Mouse (Mus musculus) B cell, adult 2 months (primary cell): ENCODE measurements around the gene Clec16a.
A peak's percentile ranks its signal among the peaks of the same experiment; 100 is the strongest.

Source experiments
- DNase-seq, 2 experiments: peaks; one replicate each; pipeline ENCODE4 v3.0.0; 2022

The Clec16a gene

GRCm38 (mm10) chr16:10586546-10586945 lies 41.4 kb downstream of the Clec16a start:
- no peak for DNase-seq

- no peak for DNase-seq
Measured at GRCm38 (mm10) chr16:10599888-10600740, 55.0 kb downstream of the Clec16a start.

GRCm38 (mm10) chr16:10607802-10608201 lies 62.7 kb downstream of the Clec16a start:
- no peak for DNase-seq

GRCm38 (mm10) chr16:10609921-10610320 lies 64.8 kb downstream of the Clec16a start:
- DNase-seq: no peak

GRCm38 (mm10) chr16:10610801-10611200 lies 65.7 kb downstream of the Clec16a start:
- DNase-seq: no peak

- no peak for DNase-seq
Measured at GRCm38 (mm10) chr16:10611306-10611705, 66.2 kb downstream of the Clec16a start.

- no peak for DNase-seq
Measured at GRCm38 (mm10) chr16:10613996-10614395, 68.9 kb downstream of the Clec16a start.

- no peak for DNase-seq
Measured at GRCm38 (mm10) chr16:10620961-10621614, 75.9 kb downstream of the Clec16a start.

GRCm38 (mm10) chr16:10621710-10622109 lies 76.6 kb downstream of the Clec16a start:
- no peak for DNase-seq

GRCm38 (mm10) chr16:10626116-10626515 lies 81.0 kb downstream of the Clec16a start:
- DNase-seq: no peak

GRCm38 (mm10) chr16:10627136-10627668 lies 82.1 kb downstream of the Clec16a start:
- DNase-seq: no peak

- DNase-seq: no peak
Measured at GRCm38 (mm10) chr16:10628030-10628555, 83.0 kb downstream of the Clec16a start.

- DNase-seq: no peak
Measured at GRCm38 (mm10) chr16:10628960-10629359, 83.8 kb downstream of the Clec16a start.

GRCm38 (mm10) chr16:10629361-10629760 lies 84.2 kb downstream of the Clec16a start:
- no peak for DNase-seq

- DNase-seq: no peak
Measured at GRCm38 (mm10) chr16:10634940-10635339, 89.8 kb downstream of the Clec16a start.

- DNase-seq: no peak
Measured at GRCm38 (mm10) chr16:10637898-10638297, 92.8 kb downstream of the Clec16a start.

GRCm38 (mm10) chr16:10639111-10639889 lies 94.2 kb downstream of the Clec16a start:
- DNase-seq: no peak

GRCm38 (mm10) chr16:10640041-10640440 lies 94.9 kb downstream of the Clec16a start:
- DNase-seq: peak; percentile 84 to 86

GRCm38 (mm10) chr16:10641146-10641545 lies 96.0 kb downstream of the Clec16a start:
- DNase-seq: no peak

- DNase-seq: no peak
Measured at GRCm38 (mm10) chr16:10642857-10643633, 97.9 kb downstream of the Clec16a start.

- no peak for DNase-seq
Measured at GRCm38 (mm10) chr16:10644238-10644637, 99.1 kb downstream of the Clec16a start.

GRCm38 (mm10) chr16:10644731-10645130 lies 99.6 kb downstream of the Clec16a start:
- DNase-seq: no peak
